8 mouse cellular contexts compared by ENCODE assay signal in genomic region chr4:46991016-46991958, GRCm38 (mm10). TPM values are rescaled to one million over a fixed set of nuclear protein-coding genes. Genes with fewer than 3 reads are reported as not detected.
DNase-seq lines count a peak whose midpoint lies in the region; ATAC-seq and TF ChIP-seq lines count a peak whose summit lies in the region.

Gene Gabbr2 (minus strand): TSS chr4:46991873.

- no peaks in the 10 kb centered on the region for H3K36me3 ChIP-seq in heart, embryonic 10.5 days
- H3K36me3 ChIP-seq in forebrain, embryonic 14.5 days (ENCODE audit: control insufficient read depth, insufficient read depth, low read length), result no peaks in the 10 kb centered on the region
- no peaks in the 10 kb centered on the region for H3K36me3 ChIP-seq in liver, postnatal 0 days (replicated peaks; ENCODE audit: insufficient read depth, low read length)
- H3K36me3 ChIP-seq in stomach, embryonic 16.5 days (ENCODE audit: control insufficient read depth, insufficient read depth, low read length), result no peaks in the 10 kb centered on the region

- peak; percentile 78 for ATAC-seq in forebrain, embryonic 14.5 days
- no peak for ATAC-seq in liver, postnatal 0 days
- no peak for ATAC-seq in stomach, embryonic 16.5 days (ENCODE audit: insufficient read depth, low FRiP score)

- peaks cover 25% of the 10 kb centered on the region for H3K4me1 ChIP-seq in heart, embryonic 10.5 days
- no peaks in the 10 kb centered on the region for H3K4me1 ChIP-seq in brown adipose tissue, adult 24 weeks (ENCODE audit: control insufficient read depth, insufficient read depth, insufficient read length, low read length)
- no peaks in the 10 kb centered on the region; the same call in 1 of the 2 replicates for H3K4me1 ChIP-seq in forebrain, embryonic 14.5 days (ENCODE audit: control insufficient read depth, insufficient read depth, low read length)
- peaks cover 16% of the 10 kb centered on the region for H3K4me1 ChIP-seq in liver, postnatal 0 days (ENCODE audit: insufficient read depth)
- peaks cover 4% of the 10 kb centered on the region for H3K4me1 ChIP-seq in stomach, embryonic 16.5 days (ENCODE audit: control insufficient read depth, insufficient read depth, low read length)

- H3K4me2 ChIP-seq in forebrain, embryonic 14.5 days (ENCODE audit: low read length), result peak within 1 kb of the TSS; percentile 76
- peak within 1 kb of the TSS; percentile 67 for H3K4me2 ChIP-seq in liver, postnatal 0 days (ENCODE audit: low read depth, low read length)
- peak within 1 kb of the TSS; percentile 79 for H3K4me2 ChIP-seq in stomach, embryonic 16.5 days (ENCODE audit: low read depth, low read length)

- no peak for TF ChIP-seq CTCF in liver, postnatal 0 days (IDR thresholded peaks at IDR 0.05; ENCODE audit: low read depth)

- H3K9ac ChIP-seq in forebrain, embryonic 14.5 days (ENCODE audit: low read length), result peak within 1 kb of the TSS; percentile 72
- no peak within 1 kb of the TSS; the same call in 1 of the 2 replicates for H3K9ac ChIP-seq in liver, postnatal 0 days (replicated peaks)
- H3K9ac ChIP-seq in stomach, embryonic 16.5 days (ENCODE audit: low read length), result no peak within 1 kb of the TSS

- TF ChIP-seq EP300 in liver, postnatal 0 days (IDR thresholded peaks at IDR 0.05; ENCODE audit: low read depth), result no peak

- peak within 1 kb of the TSS; percentile 66 for H3K4me3 ChIP-seq in heart, embryonic 10.5 days
- H3K4me3 ChIP-seq in brown adipose tissue, adult 24 weeks (ENCODE audit: insufficient read depth, low read depth, low read length), result peak within 1 kb of the TSS; percentile 45
- peak within 1 kb of the TSS; percentile 56 for H3K4me3 ChIP-seq in forebrain, embryonic 14.5 days (ENCODE audit: low read depth, low read length)
- H3K4me3 ChIP-seq in liver, postnatal 0 days (ENCODE audit: low read depth, low read length), result peak within 1 kb of the TSS; percentile 37
- peak within 1 kb of the TSS; percentile 48 for H3K4me3 ChIP-seq in stomach, embryonic 16.5 days (replicated peaks; ENCODE audit: low read length)

- H3K9me3 ChIP-seq in heart, embryonic 10.5 days, result no peaks in the 10 kb centered on the region
- no peaks in the 10 kb centered on the region for H3K9me3 ChIP-seq in forebrain, embryonic 14.5 days (replicated peaks; ENCODE audit: control insufficient read depth, low read length)
- H3K9me3 ChIP-seq in liver, postnatal 0 days (ENCODE audit: low read length), result no peaks in the 10 kb centered on the region
- H3K9me3 ChIP-seq in stomach, embryonic 16.5 days (replicated peaks; ENCODE audit: control insufficient read depth, low read length), result no peaks in the 10 kb centered on the region

- DNase-seq in heart, embryonic 10.5 days (ENCODE audit: low spot score), result no peak
- DNase-seq in heart, adult 9 months (ENCODE audit: low spot score in 2 of 2), result no peak
- DNase-seq in forebrain, embryonic 14.5 days (ENCODE audit: low spot score), result peak; percentile 78
- DNase-seq in layer of hippocampus, adult 18-20 months (ENCODE audit: low spot score in 2 of 2), result peak; percentile 74 to 78
- DNase-seq in liver, postnatal 0 days, result no peak
- DNase-seq in lung, postnatal 14 days, result no peak

- H3K27me3 ChIP-seq in heart, embryonic 10.5 days (ENCODE audit: insufficient read depth, poor library complexity, severe bottlenecking), result peaks cover 93% of the 10 kb centered on the region
- peaks cover 47% of the 10 kb centered on the region for H3K27me3 ChIP-seq in forebrain, embryonic 14.5 days (replicated peaks; ENCODE audit: control insufficient read depth, insufficient read depth, low read length)
- peaks cover 46% of the 10 kb centered on the region for H3K27me3 ChIP-seq in liver, postnatal 0 days (ENCODE audit: insufficient read depth, low read length)
- peaks cover 59% of the 10 kb centered on the region for H3K27me3 ChIP-seq in stomach, embryonic 16.5 days (ENCODE audit: control insufficient read depth, insufficient read depth, low read length)

- no peak within 1 kb of the TSS for H3K27ac ChIP-seq in heart, embryonic 10.5 days
- no peak within 1 kb of the TSS for H3K27ac ChIP-seq in brown adipose tissue, adult 24 weeks (replicated peaks; ENCODE audit: low read depth, low read length)
- peak within 1 kb of the TSS; percentile 81 for H3K27ac ChIP-seq in forebrain, embryonic 14.5 days (ENCODE audit: low read depth, low read length)
- H3K27ac ChIP-seq in liver, postnatal 0 days (ENCODE audit: low read depth), result no peak within 1 kb of the TSS
- H3K27ac ChIP-seq in stomach, embryonic 16.5 days (ENCODE audit: low read length), result no peak within 1 kb of the TSS

- WGBS in heart, embryonic 10.5 days, result 10% methylated on average over 101 of the region's 134 CpGs
- 2% methylated on average over 77 of the region's 134 CpGs for WGBS in forebrain, embryonic 14.5 days
- WGBS in liver, postnatal 0 days (ENCODE audit: insufficient replicate concordance), result 2% methylated on average over 68 of the region's 134 CpGs
- under 1% methylated on average over 103 of the region's 134 CpGs for WGBS in stomach, embryonic 16.5 days

RNA-seq across cellular contexts. Expression of gene Gabbr2, which starts in this region (rescaled TPM):
- polyA plus RNA-seq in heart, embryonic 10.5 days (2016; fragmentation: Nextera tagmentation; extraction: Ambion mirVana), result 0.13 and 0.18 TPM in 2 replicates
- not detected in 2 replicates for polyA plus RNA-seq in brown adipose tissue, adult 24 weeks (2012; ENCODE audit: insufficient read depth, insufficient read length, missing spikeins)
- polyA plus RNA-seq in forebrain, embryonic 14.5 days (2014; fragmentation: Nextera tagmentation; extraction: Ambion mirVana), result 1.7 and 3.5 TPM in 2 replicates
- total RNA-seq in layer of hippocampus, adult 18-20 months (2021), result 100 to 1,000 TPM; 203 to 209 TPM
- 0.11 and 0.20 TPM in 2 replicates for polyA plus RNA-seq in liver, postnatal 0 days (2015; fragmentation: Nextera tagmentation; extraction: Ambion mirVana)
- 0.10 and 0.14 TPM in 2 replicates for polyA plus RNA-seq in stomach, embryonic 16.5 days (2015; fragmentation: Nextera tagmentation; extraction: Ambion mirVana)

Comparison
In these comparisons a context has a peak if more than half of its experiments do, and no peak if none do; other contexts are left out.
1. DNase-seq: peak in forebrain, embryonic 14.5 days (single experiment) and layer of hippocampus, adult 18-20 months (2 of 2); none in heart, embryonic 10.5 days (single experiment), heart, adult 9 months (0 of 2), liver, postnatal 0 days (single experiment) and lung, postnatal 14 days (single experiment).
2. Peak in every context shown above with its lines, with median percentiles within 50 percentile points of each other: H3K4me3 ChIP-seq and H3K4me2 ChIP-seq.